Mouse (Mus musculus): ENCODE results near the gene Spata22.
"Not testable (repeated sequence)": the region's sequence is repeated elsewhere in the genome, so short reads cannot be mapped to it uniquely, and the experiment has no call there.

Gene Spata22

GRCm38 (mm10) chr11:73329442-73329841 lies at the start of gene Spata22, which contains the start of the genes Aspa and Gm49340:
Gene Spata22 (plus strand): TSS chr11:73329741.
Gene Aspa (minus strand): TSS chr11:73329596.
Gene Gm49340 (plus strand): TSS chr11:73329741.
- no peak for DNase-seq

- no peak for DNase-seq
Observed at GRCm38 (mm10) chr11:73280710-73281109, 48.8 kb upstream of the Spata22 start.

GRCm38 (mm10) chr11:73281528-73282027 lies 48.0 kb upstream of the Spata22 start:
- peak; percentile 74 to 75 for DNase-seq

GRCm38 (mm10) chr11:73283369-73283768 lies 46.2 kb upstream of the Spata22 start:
- DNase-seq, result peak in 1 of 2 experiments; percentile 9

GRCm38 (mm10) chr11:73283926-73284325 lies 45.6 kb upstream of the Spata22 start:
- DNase-seq, result no peak

GRCm38 (mm10) chr11:73284351-73284750 lies 45.2 kb upstream of the Spata22 start:
- no peak for DNase-seq

- no peak for DNase-seq
Observed at GRCm38 (mm10) chr11:73289621-73290020, 39.9 kb upstream of the Spata22 start.

- DNase-seq, result no peak
Observed at GRCm38 (mm10) chr11:73303123-73303522, 26.4 kb upstream of the Spata22 start.

GRCm38 (mm10) chr11:73315961-73316360 lies 13.6 kb upstream of the Spata22 start:
- DNase-seq, result no peak

GRCm38 (mm10) chr11:73318581-73318980 lies 11.0 kb upstream of the Spata22 start:
- not testable (repeated sequence) for DNase-seq

- not testable (repeated sequence) for DNase-seq
Observed at GRCm38 (mm10) chr11:73321064-73321463, 8.5 kb upstream of the Spata22 start.

GRCm38 (mm10) chr11:73323906-73324830 lies 5.4 kb upstream of the Spata22 start:
- DNase-seq, result no peak

GRCm38 (mm10) chr11:73326485-73326886 lies 3.1 kb upstream of the Spata22 start:
- DNase-seq, result no peak

- no peak for DNase-seq
Observed at GRCm38 (mm10) chr11:73327361-73327760, 2.2 kb upstream of the Spata22 start.

GRCm38 (mm10) chr11:73333357-73333756 lies 3.8 kb downstream of the Spata22 start:
- DNase-seq, result no peak

GRCm38 (mm10) chr11:73336919-73337318 lies 7.4 kb downstream of the Spata22 start:
- no peak for DNase-seq

GRCm38 (mm10) chr11:73350483-73350882 lies 20.9 kb downstream of the Spata22 start, which contains the start of gene Olfr20:
Gene Olfr20 (plus strand): TSS chr11:73350783.
- DNase-seq, result no peak

GRCm38 (mm10) chr11:73370946-73371345 lies 41.4 kb downstream of the Spata22 start, which contains the start of gene Olfr376:
Gene Olfr376 (plus strand): TSS chr11:73371246.
- DNase-seq, result no peak

- DNase-seq, result no peak
Observed at GRCm38 (mm10) chr11:73395374-73395773, 65.8 kb downstream of the Spata22 start.
